In the genomic region with DNA sequence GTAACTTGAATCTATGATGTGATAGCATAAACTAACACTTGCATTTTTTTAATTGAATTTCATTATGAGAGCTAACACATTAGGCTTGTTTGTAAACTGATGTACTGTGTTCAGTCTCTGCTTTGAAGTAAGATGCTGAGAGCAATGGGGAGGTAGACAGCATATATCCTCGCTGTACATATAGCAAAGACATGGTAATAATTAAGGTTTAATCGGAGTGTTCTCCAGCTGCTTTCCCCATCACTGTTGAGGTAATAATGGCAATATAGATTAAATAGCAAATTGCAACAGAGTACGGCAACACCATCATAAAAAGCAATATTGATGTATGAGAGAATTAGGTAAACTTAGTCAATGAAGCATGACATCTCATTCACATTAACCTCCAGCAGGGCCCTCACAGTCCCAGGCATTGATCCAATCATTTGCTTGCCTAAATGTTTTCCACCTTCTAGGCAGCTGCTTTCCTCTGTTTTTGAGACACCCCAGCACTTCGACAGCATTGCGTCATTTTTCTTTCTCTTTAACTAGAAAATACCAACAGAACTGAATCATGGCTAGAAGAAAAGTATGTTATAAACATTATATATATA, we compare ENCODE assay signal across 20 mouse cellular contexts.
DNase-seq lines count a peak whose midpoint lies in the region; ATAC-seq lines count a peak whose summit lies in the region.
"Had no signal": no experiment of that assay in that cellular context is flagged by ENCODE, and none has a peak within 500 bp of the region (broad histone marks: within the 10 kb centered on the region; RNA-seq: fewer than 3 reads in every experiment).

No protein-coding gene starts in this region.

- peak; percentile 53; the same call in 1 of the 2 replicates for ATAC-seq in hindbrain, embryonic 11.5 days (ENCODE audit: low FRiP score)
- peak; percentile 51 for ATAC-seq in hindbrain, embryonic 15.5 days (ENCODE audit: low FRiP score, low read depth)
- peak; percentile 83 for ATAC-seq in neural tube, embryonic 13.5 days (ENCODE audit: low read depth)
- ATAC-seq: forebrain, embryonic 14.5 days had no signal

- H3K36me3 ChIP-seq in hindbrain, embryonic 11.5 days (ENCODE audit: control insufficient read depth, insufficient read depth, low read length) = no peaks in the 10 kb centered on the region
- no peaks in the 10 kb centered on the region for H3K36me3 ChIP-seq in hindbrain, embryonic 10.5 days
- no peaks in the 10 kb centered on the region for H3K36me3 ChIP-seq in hindbrain, embryonic 15.5 days
- no peaks in the 10 kb centered on the region for H3K36me3 ChIP-seq in neural tube, embryonic 13.5 days
- H3K36me3 ChIP-seq: embryonic facial prominence, embryonic 15.5 days; forebrain, embryonic 10.5 days; heart, embryonic 10.5 days; heart, embryonic 15.5 days had no signal

- H3K27me3 ChIP-seq in hindbrain, embryonic 11.5 days (ENCODE audit: control insufficient read depth, insufficient read depth, low read length) = no peaks in the 10 kb centered on the region
- H3K27me3 ChIP-seq in hindbrain, embryonic 10.5 days (ENCODE audit: insufficient read depth, poor library complexity, severe bottlenecking) = no peaks in the 10 kb centered on the region
- no peaks in the 10 kb centered on the region for H3K27me3 ChIP-seq in hindbrain, embryonic 15.5 days
- no peaks in the 10 kb centered on the region for H3K27me3 ChIP-seq in neural tube, embryonic 13.5 days
- H3K27me3 ChIP-seq: embryonic facial prominence, embryonic 15.5 days; heart, embryonic 15.5 days had no signal

- no peak overlapping the region for H3K9ac ChIP-seq in hindbrain, embryonic 11.5 days (ENCODE audit: low read depth, low read length)
- no peak overlapping the region for H3K9ac ChIP-seq in hindbrain, embryonic 15.5 days
- no peak overlapping the region for H3K9ac ChIP-seq in neural tube, embryonic 13.5 days
- H3K9ac ChIP-seq: embryonic facial prominence, embryonic 15.5 days; heart, embryonic 15.5 days had no signal

- no peaks in the 10 kb centered on the region for H3K9me3 ChIP-seq in hindbrain, embryonic 11.5 days (ENCODE audit: control insufficient read depth, low read length)
- no peaks in the 10 kb centered on the region for H3K9me3 ChIP-seq in hindbrain, embryonic 10.5 days
- no peaks in the 10 kb centered on the region for H3K9me3 ChIP-seq in hindbrain, embryonic 15.5 days
- H3K9me3 ChIP-seq in neural tube, embryonic 13.5 days = no peaks in the 10 kb centered on the region
- H3K9me3 ChIP-seq: embryonic facial prominence, embryonic 15.5 days; forebrain, embryonic 10.5 days; heart, embryonic 10.5 days; heart, embryonic 15.5 days had no signal

- no peak overlapping the region for H3K27ac ChIP-seq in hindbrain, embryonic 11.5 days (ENCODE audit: low read depth, low read length)
- H3K27ac ChIP-seq in hindbrain, embryonic 10.5 days = no peak overlapping the region
- H3K27ac ChIP-seq in hindbrain, embryonic 15.5 days (replicated peaks) = no peak overlapping the region
- no peak overlapping the region for H3K27ac ChIP-seq in neural tube, embryonic 13.5 days (replicated peaks)
- H3K27ac ChIP-seq: embryonic facial prominence, embryonic 15.5 days; forebrain, embryonic 10.5 days; heart, embryonic 10.5 days; heart, embryonic 15.5 days had no signal

- 73% methylated on average over 5 of the region's 5 CpGs for WGBS in hindbrain, embryonic 11.5 days
- 87% methylated on average over 5 of the region's 5 CpGs for WGBS in hindbrain, embryonic 10.5 days
- 53% methylated on average over 5 of the region's 5 CpGs for WGBS in hindbrain, embryonic 15.5 days
- 47% methylated on average over 5 of the region's 5 CpGs for WGBS in neural tube, embryonic 13.5 days

- no peaks in the 10 kb centered on the region for H3K4me1 ChIP-seq in hindbrain, embryonic 11.5 days (replicated peaks; ENCODE audit: control insufficient read depth, insufficient read depth, low read length)
- no peaks in the 10 kb centered on the region for H3K4me1 ChIP-seq in hindbrain, embryonic 10.5 days (replicated peaks)
- H3K4me1 ChIP-seq in hindbrain, embryonic 15.5 days (replicated peaks) = no peaks in the 10 kb centered on the region
- H3K4me1 ChIP-seq in neural tube, embryonic 13.5 days (replicated peaks) = peaks cover 9% of the 10 kb centered on the region; the same call in 1 of the 2 replicates
- H3K4me1 ChIP-seq: embryonic facial prominence, embryonic 15.5 days; forebrain, embryonic 10.5 days; heart, embryonic 10.5 days; heart, embryonic 15.5 days had no signal

- no peak overlapping the region for H3K4me3 ChIP-seq in hindbrain, embryonic 11.5 days (ENCODE audit: low read depth, low read length)
- H3K4me3 ChIP-seq in hindbrain, embryonic 10.5 days = no peak overlapping the region
- H3K4me3 ChIP-seq in hindbrain, embryonic 15.5 days = no peak overlapping the region
- H3K4me3 ChIP-seq in neural tube, embryonic 13.5 days = no peak overlapping the region
- H3K4me3 ChIP-seq: embryonic facial prominence, embryonic 15.5 days; erythroblast, embryonic 14.5 days; forebrain, embryonic 10.5 days; heart, embryonic 10.5 days; heart, embryonic 15.5 days had no signal

- H3K4me2 ChIP-seq in hindbrain, embryonic 11.5 days (replicated peaks; ENCODE audit: low read depth, low read length) = no peak overlapping the region
- no peak overlapping the region for H3K4me2 ChIP-seq in hindbrain, embryonic 15.5 days
- H3K4me2 ChIP-seq in neural tube, embryonic 13.5 days = no peak overlapping the region
- H3K4me2 ChIP-seq: embryonic facial prominence, embryonic 15.5 days; heart, embryonic 15.5 days had no signal

- DNase-seq in hindbrain, embryonic 11.5 days (ENCODE audit: low spot score) = no peak
- no peak for DNase-seq in hindbrain, embryonic 10.5 days (ENCODE audit: low spot score)
- peak; percentile 2 for DNase-seq in forelimb bud, embryonic 11.5 days (ENCODE audit: low read depth, low spot score)
- DNase-seq in lung, adult 18-20 months = no peak
- DNase-seq in kidney, adult 8-10 months = no peak
- no peak for DNase-seq in frontal cortex, postnatal 36 days (ENCODE audit: low spot score in 2 of 2)
- DNase-seq: adrenal gland, postnatal 10 days; cerebellum, adult 2 months; embryo, embryonic 11 days; gastrocnemius, postnatal 10 days; heart, adult 18-20 months; heart, postnatal 14 days had no signal
